Mouse (Mus musculus): ENCODE measurements around the gene Gm9817. TPM values are rescaled to one million over a fixed set of nuclear protein-coding genes. Genes with fewer than 3 reads are reported as not detected.
"Not testable (repeated sequence)": the region's sequence is repeated elsewhere in the genome, so short reads cannot be mapped to it uniquely, and the experiment has no call there.

Gm9817 gene
- 0.05 and 0.08 TPM in 2 replicates for polyA plus RNA-seq (2015; fragmentation: Nextera tagmentation; extraction: Ambion mirVana)

DNA sequence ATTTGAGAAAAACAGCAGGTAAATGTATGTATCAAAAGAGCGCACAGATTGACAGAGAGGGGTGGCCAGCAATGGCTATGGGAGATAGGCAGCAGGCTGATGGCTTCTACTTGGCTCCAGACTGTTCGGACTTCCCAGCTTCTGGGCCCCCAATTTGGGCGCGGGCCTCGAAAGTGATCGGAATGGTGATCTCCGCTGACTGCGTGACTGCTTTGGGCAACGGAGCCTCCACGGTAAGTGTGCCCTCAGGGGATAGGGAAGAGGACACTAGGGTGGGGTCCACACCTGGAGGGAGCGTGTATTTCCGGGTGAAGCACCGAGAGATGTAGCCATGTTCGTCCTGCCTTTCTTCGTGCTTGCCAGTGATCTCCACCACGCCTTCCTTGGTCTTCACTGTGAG lies at the start of gene Gm9817:
Gm9817 (plus strand) TSS at position 301 of the 400 bp plus-strand sequence.
- not testable (repeated sequence) for DNase-seq (ENCODE audit: low spot score); H3K4me2 ChIP-seq (replicated peaks; ENCODE audit: low read depth); ATAC-seq (ENCODE audit: low FRiP score, low TSS enrichment); H3K27me3 ChIP-seq (ENCODE audit: control insufficient read depth, insufficient read depth, low read length); H3K9me3 ChIP-seq (ENCODE audit: control insufficient read depth, low read length); H3K4me1 ChIP-seq (replicated peaks; ENCODE audit: control insufficient read depth, insufficient read depth); H3K9ac ChIP-seq (ENCODE audit: low read length); H3K4me3 ChIP-seq (ENCODE audit: low read depth, low read length); H3K27ac ChIP-seq (replicated peaks); H3K36me3 ChIP-seq (ENCODE audit: control insufficient read depth, insufficient read depth, low read length)
- WGBS, result 57% methylated on average over 16 of the region's 16 CpGs

DNA sequence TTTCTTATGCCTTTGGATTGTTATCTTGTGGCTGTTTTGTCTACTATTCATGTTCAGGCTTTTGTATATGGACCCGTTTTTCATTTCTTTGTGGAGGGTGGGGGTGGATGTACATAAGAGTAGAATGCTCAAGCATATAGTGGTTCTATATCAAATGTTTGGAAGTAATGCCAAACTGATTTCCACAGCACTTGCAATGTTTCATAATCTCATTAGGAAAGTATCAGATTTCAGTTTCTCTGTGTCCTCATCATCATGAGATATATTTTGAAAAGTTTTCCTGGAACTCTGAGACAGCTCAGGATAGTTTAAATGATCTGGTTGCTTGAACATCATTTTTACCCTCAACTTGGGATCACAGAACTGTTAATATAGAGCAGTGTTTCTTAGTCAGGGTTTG lies 48.7 kb upstream of the Gm9817 start:
- Histone ChIP-seq H3K27ac (replicated peaks) (no peak overlapping the region), H3K9me3 (ENCODE audit: control insufficient read depth, low read length) (no peaks in the 10 kb centered on the region), H3K9ac (ENCODE audit: low read length) (no peak overlapping the region), H3K4me1 (replicated peaks; ENCODE audit: control insufficient read depth, insufficient read depth) (no peaks in the 10 kb centered on the region), H3K36me3 (ENCODE audit: control insufficient read depth, insufficient read depth, low read length) (no peaks in the 10 kb centered on the region), H3K4me2 (replicated peaks; ENCODE audit: low read depth) (no peak overlapping the region), H3K27me3 (ENCODE audit: control insufficient read depth, insufficient read depth, low read length) (no peaks in the 10 kb centered on the region), H3K4me3 (ENCODE audit: low read depth, low read length) (no peak overlapping the region)
- TF ChIP-seq CTCF (IDR thresholded peaks at IDR 0.05; ENCODE audit: low read depth), result no peak
- no peak for TF ChIP-seq EP300 (optimal IDR thresholded peaks at IDR 0.05)
- no peak for ATAC-seq (ENCODE audit: low FRiP score, low TSS enrichment)
- WGBS, result 76% methylated on average over 1 of the region's 1 CpGs
- no peak for DNase-seq (ENCODE audit: low spot score)

DNA sequence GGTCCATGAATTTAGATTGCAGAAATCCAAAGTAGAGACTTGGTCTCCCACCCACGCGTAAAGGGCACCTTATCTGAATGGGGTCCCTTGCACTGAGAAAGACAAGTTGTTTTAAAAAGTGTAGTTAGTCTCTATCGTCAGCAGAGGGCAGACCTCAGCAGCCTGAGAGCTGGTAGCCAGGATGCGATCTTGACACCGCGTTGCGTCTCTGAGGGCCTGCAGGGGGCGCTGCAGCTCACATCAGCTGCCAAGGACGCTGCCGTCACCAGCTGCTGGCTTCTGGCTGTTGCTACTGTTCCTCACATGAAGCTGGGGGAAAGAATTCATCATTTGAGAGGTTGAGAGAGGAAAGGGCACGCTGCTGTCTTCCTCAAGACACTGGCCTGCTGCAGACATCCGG lies 47.7 kb upstream of the Gm9817 start:
- Histone ChIP-seq H3K9ac (ENCODE audit: low read length) (no peak overlapping the region), H3K36me3 (ENCODE audit: control insufficient read depth, insufficient read depth, low read length) (no peaks in the 10 kb centered on the region), H3K27ac (replicated peaks) (no peak overlapping the region), H3K4me3 (ENCODE audit: low read depth, low read length) (no peak overlapping the region), H3K9me3 (ENCODE audit: control insufficient read depth, low read length) (no peaks in the 10 kb centered on the region), H3K4me1 (replicated peaks; ENCODE audit: control insufficient read depth, insufficient read depth) (no peaks in the 10 kb centered on the region), H3K4me2 (replicated peaks; ENCODE audit: low read depth) (no peak overlapping the region), H3K27me3 (ENCODE audit: control insufficient read depth, insufficient read depth, low read length) (no peaks in the 10 kb centered on the region)
- TF ChIP-seq EP300 (optimal IDR thresholded peaks at IDR 0.05) (no peak), CTCF (IDR thresholded peaks at IDR 0.05; ENCODE audit: low read depth) (peak; percentile 100)
- ATAC-seq (ENCODE audit: low FRiP score, low TSS enrichment) (peak; percentile 74), DNase-seq (ENCODE audit: low spot score) (peak; percentile 88)
- WGBS, result 11% methylated on average over 12 of the region's 12 CpGs

DNA sequence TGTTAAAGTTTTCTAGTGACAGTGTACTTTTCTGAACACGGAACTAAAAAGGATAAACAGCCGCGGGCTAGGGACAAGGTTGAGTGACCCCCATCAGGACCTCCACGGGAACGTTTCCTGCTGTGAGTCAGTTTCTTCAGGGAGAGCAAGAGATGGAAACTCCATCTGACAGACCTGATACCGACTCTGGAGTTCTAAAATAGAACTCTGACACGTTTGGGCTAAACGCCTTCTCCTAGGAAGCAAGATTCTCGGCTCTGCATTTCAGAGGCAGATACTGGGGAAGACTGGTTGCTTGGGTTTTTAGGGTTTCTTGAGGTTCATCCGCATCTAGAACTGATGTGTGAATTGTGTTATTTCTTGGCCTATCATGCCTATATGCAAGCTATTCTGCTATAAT lies 47.2 kb upstream of the Gm9817 start:
- TF ChIP-seq EP300 (optimal IDR thresholded peaks at IDR 0.05), result no peak
- no peak for TF ChIP-seq CTCF (IDR thresholded peaks at IDR 0.05; ENCODE audit: low read depth)
- DNase-seq (ENCODE audit: low spot score), result no peak
- Histone ChIP-seq H3K9me3 (ENCODE audit: control insufficient read depth, low read length) (no peaks in the 10 kb centered on the region), H3K27ac (replicated peaks) (no peak overlapping the region), H3K36me3 (ENCODE audit: control insufficient read depth, insufficient read depth, low read length) (no peaks in the 10 kb centered on the region), H3K4me3 (ENCODE audit: low read depth, low read length) (no peak overlapping the region), H3K4me2 (replicated peaks; ENCODE audit: low read depth) (no peak overlapping the region), H3K9ac (ENCODE audit: low read length) (no peak overlapping the region), H3K4me1 (replicated peaks; ENCODE audit: control insufficient read depth, insufficient read depth) (no peaks in the 10 kb centered on the region), H3K27me3 (ENCODE audit: control insufficient read depth, insufficient read depth, low read length) (no peaks in the 10 kb centered on the region)
- ATAC-seq (ENCODE audit: low FRiP score, low TSS enrichment), result no peak
- 40% methylated on average over 10 of the region's 10 CpGs for WGBS

DNA sequence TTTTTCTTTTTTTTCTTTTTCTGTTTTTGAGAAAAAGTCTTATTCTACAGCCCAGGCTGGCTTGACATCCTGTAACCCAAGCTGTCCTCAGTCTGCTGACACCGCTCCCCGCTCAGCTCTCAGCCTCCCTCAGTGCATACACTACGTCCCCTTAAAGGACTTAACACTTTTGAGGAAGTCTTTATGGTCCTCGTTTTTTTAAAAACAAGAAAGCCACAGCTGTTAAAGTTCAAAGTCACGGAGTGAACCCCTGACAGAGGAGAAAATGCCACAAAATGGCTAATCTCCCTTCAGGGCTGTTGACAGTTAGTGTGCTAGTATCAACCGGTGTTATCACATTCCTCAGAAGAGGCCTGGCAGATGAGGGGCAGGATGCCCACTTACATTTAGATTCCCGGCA lies 46.7 kb upstream of the Gm9817 start:
- Histone ChIP-seq H3K4me1 (replicated peaks; ENCODE audit: control insufficient read depth, insufficient read depth) (no peaks in the 10 kb centered on the region), H3K4me2 (replicated peaks; ENCODE audit: low read depth) (no peak overlapping the region), H3K9ac (ENCODE audit: low read length) (no peak overlapping the region), H3K9me3 (ENCODE audit: control insufficient read depth, low read length) (no peaks in the 10 kb centered on the region), H3K4me3 (ENCODE audit: low read depth, low read length) (no peak overlapping the region), H3K27me3 (ENCODE audit: control insufficient read depth, insufficient read depth, low read length) (no peaks in the 10 kb centered on the region), H3K27ac (replicated peaks) (no peak overlapping the region), H3K36me3 (ENCODE audit: control insufficient read depth, insufficient read depth, low read length) (no peaks in the 10 kb centered on the region)
- 49% methylated on average over 7 of the region's 7 CpGs for WGBS
- DNase-seq (ENCODE audit: low spot score) (no peak), ATAC-seq (ENCODE audit: low FRiP score, low TSS enrichment) (no peak)
- TF ChIP-seq EP300 (optimal IDR thresholded peaks at IDR 0.05), result no peak
- TF ChIP-seq CTCF (IDR thresholded peaks at IDR 0.05; ENCODE audit: low read depth), result no peak

DNA sequence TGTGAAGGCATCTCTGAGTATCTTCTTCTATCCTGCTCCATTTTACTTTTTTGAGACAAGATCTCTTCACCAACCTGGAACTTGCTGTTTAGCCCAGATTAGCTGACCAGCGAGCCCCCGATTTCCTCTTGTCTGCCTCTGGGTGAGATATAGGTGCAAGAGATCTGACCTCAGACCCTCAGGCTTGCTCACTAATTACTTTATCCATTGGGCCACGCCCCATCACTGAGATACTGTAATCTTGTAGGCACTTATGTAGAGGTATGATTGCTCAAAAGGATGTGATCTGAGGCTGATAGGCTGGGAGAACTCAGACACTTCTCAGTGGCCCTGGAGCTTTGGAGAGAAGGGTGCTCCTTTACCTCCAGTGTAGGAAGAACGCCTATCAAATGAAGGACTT lies 46.0 kb upstream of the Gm9817 start:
- WGBS, result 80% methylated on average over 4 of the region's 4 CpGs
- Histone ChIP-seq H3K36me3 (ENCODE audit: control insufficient read depth, insufficient read depth, low read length) (no peaks in the 10 kb centered on the region), H3K4me2 (replicated peaks; ENCODE audit: low read depth) (no peak overlapping the region), H3K27ac (replicated peaks) (no peak overlapping the region), H3K9me3 (ENCODE audit: control insufficient read depth, low read length) (no peaks in the 10 kb centered on the region), H3K4me3 (ENCODE audit: low read depth, low read length) (no peak overlapping the region), H3K4me1 (replicated peaks; ENCODE audit: control insufficient read depth, insufficient read depth) (no peaks in the 10 kb centered on the region), H3K9ac (ENCODE audit: low read length) (no peak overlapping the region), H3K27me3 (ENCODE audit: control insufficient read depth, insufficient read depth, low read length) (no peaks in the 10 kb centered on the region)
- no peak for DNase-seq (ENCODE audit: low spot score)
- TF ChIP-seq CTCF (IDR thresholded peaks at IDR 0.05; ENCODE audit: low read depth), result no peak
- TF ChIP-seq EP300 (optimal IDR thresholded peaks at IDR 0.05), result no peak
- ATAC-seq (ENCODE audit: low FRiP score, low TSS enrichment), result no peak
